Mouse (Mus musculus): ENCODE measurements around the gene Slc15a3. TPM values are rescaled to one million over a fixed set of nuclear protein-coding genes. Genes with fewer than 3 reads are reported as not detected.

Slc15a3 gene
- polyA plus RNA-seq (2012; ENCODE audit: insufficient read depth, low replicate concordance): 13.1 and 29.4 TPM in 2 replicates

DNA sequence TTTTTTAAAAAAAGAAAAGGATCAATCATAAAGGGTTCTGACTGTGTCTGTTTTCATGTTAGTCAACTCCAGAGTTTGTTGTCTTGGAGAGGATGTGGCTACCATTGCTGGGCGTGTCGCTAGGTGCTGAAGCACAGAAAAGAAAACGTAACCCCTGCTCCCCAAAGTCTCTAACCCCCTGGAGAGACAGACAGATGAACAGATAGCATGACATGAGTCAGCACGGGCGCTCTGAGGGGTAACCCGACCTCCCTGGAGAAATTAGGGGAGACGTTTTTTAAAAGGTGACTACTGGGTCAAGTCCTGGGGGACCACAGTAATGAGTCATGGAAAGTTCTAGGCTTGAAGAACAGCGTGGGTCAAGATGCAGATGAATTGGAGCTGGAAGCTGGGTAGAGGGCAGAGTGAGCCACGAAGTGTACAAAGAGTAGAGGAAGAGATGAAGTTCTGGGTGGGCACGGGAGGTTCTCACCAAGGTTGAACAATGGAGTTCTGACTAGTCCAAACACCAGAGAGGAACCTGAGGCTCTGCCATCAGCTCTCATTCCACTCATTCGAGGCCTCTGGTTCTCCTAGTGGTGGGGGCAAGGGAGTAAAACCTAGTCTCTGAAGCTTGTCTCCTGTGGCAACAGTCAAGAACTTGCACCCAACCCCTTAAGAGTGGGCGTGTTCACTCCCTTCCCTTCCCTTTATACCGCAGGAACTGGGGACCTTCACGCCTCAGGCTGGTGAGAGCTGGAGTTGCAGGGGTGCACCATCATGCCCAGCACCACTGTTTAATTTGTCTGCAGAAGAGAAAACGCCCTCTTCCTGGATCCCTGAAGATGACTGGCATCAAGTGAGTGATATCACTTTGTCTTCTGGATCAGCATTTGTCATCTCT is at the start of gene Slc15a3:
Gene Slc15a3 (plus strand): TSS at position 718 of the 883 bp plus-strand sequence.
- H3K36me3 ChIP-seq (replicated peaks; ENCODE audit: low read length): no peaks in the 10 kb centered on the region
- TF ChIP-seq GATA1 (IDR thresholded peaks at IDR 0.05; ENCODE audit: borderline replicate concordance, low read length) (no peak), FLI1 (IDR thresholded peaks at IDR 0.05; ENCODE audit: low read length) (no peak)
- no peak within 1 kb of the TSS for H3K4me3 ChIP-seq (replicated peaks)
- H3K4me1 ChIP-seq: peaks cover 20% of the 10 kb centered on the region
- no peaks in the 10 kb centered on the region; the same call in 1 of the 2 replicates for H3K9me3 ChIP-seq
- peaks cover 77% of the 10 kb centered on the region for H3K27me3 ChIP-seq (replicated peaks)

- Histone ChIP-seq H3K36me3 (replicated peaks; ENCODE audit: low read length) (no peaks in the 10 kb centered on the region), H3K4me1 (peaks cover 9% of the 10 kb centered on the region), H3K9me3 (no peaks in the 10 kb centered on the region), H3K27me3 (replicated peaks) (peaks cover 89% of the 10 kb centered on the region), H3K4me3 (replicated peaks) (no peak overlapping the region)
- TF ChIP-seq FLI1 (IDR thresholded peaks at IDR 0.05; ENCODE audit: low read length) (no peak), GATA1 (IDR thresholded peaks at IDR 0.05; ENCODE audit: borderline replicate concordance, low read length) (no peak)
Measured at GRCm38 (mm10) chr19:10790323-10790722, 49.2 kb upstream of the Slc15a3 start.

- Histone ChIP-seq H3K9me3 (no peaks in the 10 kb centered on the region), H3K36me3 (replicated peaks; ENCODE audit: low read length) (no peaks in the 10 kb centered on the region), H3K4me3 (replicated peaks) (no peak overlapping the region), H3K4me1 (peaks cover 8% of the 10 kb centered on the region), H3K27me3 (replicated peaks) (peaks cover 86% of the 10 kb centered on the region)
- no peak for TF ChIP-seq FLI1 (IDR thresholded peaks at IDR 0.05; ENCODE audit: low read length)
- no peak for TF ChIP-seq GATA1 (IDR thresholded peaks at IDR 0.05; ENCODE audit: borderline replicate concordance, low read length)
Measured at GRCm38 (mm10) chr19:10793044-10793443, 46.5 kb upstream of the Slc15a3 start.

DNA sequence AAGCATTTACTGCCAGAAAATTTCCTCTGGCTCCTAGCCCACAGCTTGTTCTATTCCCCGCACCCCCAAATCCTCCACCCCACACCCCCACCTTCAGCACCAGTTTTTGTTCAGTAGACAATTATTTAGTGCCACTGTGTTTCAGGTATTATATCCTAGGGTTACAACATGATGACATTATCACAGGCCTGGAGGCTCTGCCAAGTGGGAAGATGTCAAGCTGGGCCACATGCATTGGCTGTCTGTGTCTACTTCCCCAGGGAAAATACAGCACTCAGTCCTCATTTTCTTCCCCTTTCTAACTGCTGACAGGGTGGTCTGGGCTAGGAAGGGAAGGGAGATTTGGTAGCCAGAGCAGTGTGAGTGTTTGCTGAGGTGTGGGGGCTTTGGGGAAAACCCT is 44.6 kb upstream of the Slc15a3 start:
- no peaks in the 10 kb centered on the region for H3K9me3 ChIP-seq
- H3K4me1 ChIP-seq: no peaks in the 10 kb centered on the region
- TF ChIP-seq GATA1 (IDR thresholded peaks at IDR 0.05; ENCODE audit: borderline replicate concordance, low read length) (no peak), FLI1 (IDR thresholded peaks at IDR 0.05; ENCODE audit: low read length) (no peak)
- no peaks in the 10 kb centered on the region for H3K36me3 ChIP-seq (replicated peaks; ENCODE audit: low read length)
- peaks cover 84% of the 10 kb centered on the region for H3K27me3 ChIP-seq (replicated peaks)
- H3K4me3 ChIP-seq (replicated peaks): no peak overlapping the region

DNA sequence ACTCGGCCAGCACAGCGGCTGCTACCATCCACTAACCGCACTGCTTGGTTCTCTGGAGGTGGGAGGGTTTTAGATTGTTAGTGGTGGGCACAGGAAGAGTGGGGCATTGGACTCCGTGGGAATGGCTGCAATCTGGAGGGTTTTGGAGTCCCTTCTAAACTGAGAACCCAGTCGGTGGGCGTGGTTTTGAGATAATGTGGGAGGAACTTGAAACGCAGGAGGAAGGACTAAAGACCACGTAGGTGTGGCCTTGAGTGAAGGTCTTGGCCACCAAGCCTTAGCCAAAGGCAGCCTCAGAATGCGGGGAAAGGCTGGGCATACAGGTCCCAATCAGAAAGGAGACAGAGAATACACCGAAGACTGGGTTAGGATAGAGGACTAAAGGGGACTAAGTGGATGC is 41.0 kb upstream of the Slc15a3 start:
- Histone ChIP-seq H3K4me1 (peaks cover 3% of the 10 kb centered on the region; the same call in 1 of the 2 replicates), H3K9me3 (no peaks in the 10 kb centered on the region), H3K4me3 (replicated peaks) (no peak overlapping the region), H3K27me3 (replicated peaks) (peaks cover 80% of the 10 kb centered on the region), H3K36me3 (replicated peaks; ENCODE audit: low read length) (no peaks in the 10 kb centered on the region)
- TF ChIP-seq GATA1 (IDR thresholded peaks at IDR 0.05; ENCODE audit: borderline replicate concordance, low read length) (no peak), FLI1 (IDR thresholded peaks at IDR 0.05; ENCODE audit: low read length) (no peak)

DNA sequence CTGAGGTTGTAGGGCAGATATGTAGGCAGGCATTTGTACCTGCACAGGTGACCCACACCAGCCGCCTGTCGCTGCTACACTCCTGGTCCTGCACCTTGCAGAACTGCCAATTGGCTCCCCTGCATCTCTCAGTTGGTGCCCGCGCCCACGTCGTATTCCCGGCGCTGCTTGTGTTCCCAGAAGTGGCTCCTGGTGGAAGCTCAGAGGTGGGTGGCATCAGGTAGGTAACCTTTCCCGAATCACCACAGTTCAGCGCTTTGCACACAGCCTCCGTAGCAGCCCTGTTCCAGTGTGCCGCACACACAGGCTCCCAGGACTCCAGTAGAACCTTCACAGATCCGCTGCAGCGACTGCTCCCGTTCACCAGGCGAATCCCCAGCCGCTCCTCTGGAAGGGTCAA is 40.4 kb upstream of the Slc15a3 start:
- TF ChIP-seq FLI1 (IDR thresholded peaks at IDR 0.05; ENCODE audit: low read length) (no peak), GATA1 (IDR thresholded peaks at IDR 0.05; ENCODE audit: borderline replicate concordance, low read length) (no peak)
- Histone ChIP-seq H3K4me3 (replicated peaks) (no peak overlapping the region), H3K36me3 (replicated peaks; ENCODE audit: low read length) (no peaks in the 10 kb centered on the region), H3K4me1 (peaks cover 3% of the 10 kb centered on the region; the same call in 1 of the 2 replicates), H3K27me3 (replicated peaks) (peaks cover 77% of the 10 kb centered on the region), H3K9me3 (0 out of 2 replicates have a peak, but pooled peaks cover 2% of the 10 kb centered on the region)

DNA sequence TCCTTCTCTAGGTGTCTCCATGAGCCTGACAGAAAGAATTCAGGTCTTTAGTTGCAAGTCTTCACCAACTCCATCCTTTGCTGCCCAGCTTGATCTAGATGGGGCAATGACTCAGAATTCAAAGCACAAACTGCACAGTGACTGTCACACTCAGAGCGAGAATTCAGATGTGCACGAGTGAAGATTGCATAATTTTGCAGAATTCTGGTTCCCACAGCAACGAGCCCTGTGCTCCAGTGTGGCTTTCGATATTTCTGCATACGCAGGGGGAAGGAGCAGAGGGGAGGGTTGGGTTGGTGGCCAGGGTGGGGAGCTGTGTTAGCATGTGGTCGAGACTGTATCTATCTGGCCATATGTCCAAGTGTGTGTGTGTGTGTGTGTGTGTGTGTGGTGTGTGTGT is 38.5 kb upstream of the Slc15a3 start:
- TF ChIP-seq FLI1 (IDR thresholded peaks at IDR 0.05; ENCODE audit: low read length) (no peak), GATA1 (IDR thresholded peaks at IDR 0.05; ENCODE audit: borderline replicate concordance, low read length) (no peak)

GRCm38 (mm10) chr19:10801906-10802305 is 37.6 kb upstream of the Slc15a3 start:
- no peak overlapping the region for H3K4me3 ChIP-seq (replicated peaks)

More for the DNA sequence above, 38.5 kb upstream of the Slc15a3 start:
- Histone ChIP-seq H3K36me3 (replicated peaks; ENCODE audit: low read length) (no peaks in the 10 kb centered on the region), H3K4me3 (replicated peaks) (no peak overlapping the region), H3K9me3 (0 out of 2 replicates have a peak, but pooled peaks cover 2% of the 10 kb centered on the region), H3K27me3 (replicated peaks) (peaks cover 62% of the 10 kb centered on the region), H3K4me1 (peaks cover 3% of the 10 kb centered on the region; the same call in 1 of the 2 replicates)

GRCm38 (mm10) chr19:10803751-10804150 is 35.8 kb upstream of the Slc15a3 start:
- TF ChIP-seq GATA1 (IDR thresholded peaks at IDR 0.05; ENCODE audit: borderline replicate concordance, low read length): no peak
- TF ChIP-seq FLI1 (IDR thresholded peaks at IDR 0.05; ENCODE audit: low read length): no peak
- H3K4me3 ChIP-seq (replicated peaks): no peak overlapping the region
- 0 out of 2 replicates have a peak, but pooled peaks cover 2% of the 10 kb centered on the region for H3K9me3 ChIP-seq
- H3K27me3 ChIP-seq (replicated peaks): peaks cover 51% of the 10 kb centered on the region
- peaks cover 3% of the 10 kb centered on the region; the same call in 1 of the 2 replicates for H3K4me1 ChIP-seq
- H3K36me3 ChIP-seq (replicated peaks; ENCODE audit: low read length): no peaks in the 10 kb centered on the region

More at GRCm38 (mm10) chr19:10801906-10802305, 37.6 kb upstream of the Slc15a3 start:
- Histone ChIP-seq H3K4me1 (peaks cover 3% of the 10 kb centered on the region; the same call in 1 of the 2 replicates), H3K9me3 (0 out of 2 replicates have a peak, but pooled peaks cover 2% of the 10 kb centered on the region), H3K27me3 (replicated peaks) (peaks cover 59% of the 10 kb centered on the region), H3K36me3 (replicated peaks; ENCODE audit: low read length) (no peaks in the 10 kb centered on the region)
- TF ChIP-seq FLI1 (IDR thresholded peaks at IDR 0.05; ENCODE audit: low read length) (no peak), GATA1 (IDR thresholded peaks at IDR 0.05; ENCODE audit: borderline replicate concordance, low read length) (no peak)
